Mouse (Mus musculus) megakaryocyte, embryonic 14.5 days (primary cell): ENCODE data around the gene Vegfa.

Source experiments
- FLI1 ChIP-seq: IDR thresholded peaks from 2 replicates; pipeline ENCODE4 v1.6.1; 2012; ENCODE audit warnings: low read length, inconsistent platforms, mixed read lengths
- GATA1 ChIP-seq: IDR thresholded peaks from 3 replicates; pipeline ENCODE4 v1.6.1; 2012; ENCODE audit warnings: mixed read lengths, low read length, inconsistent platforms, borderline replicate concordance

DNA sequence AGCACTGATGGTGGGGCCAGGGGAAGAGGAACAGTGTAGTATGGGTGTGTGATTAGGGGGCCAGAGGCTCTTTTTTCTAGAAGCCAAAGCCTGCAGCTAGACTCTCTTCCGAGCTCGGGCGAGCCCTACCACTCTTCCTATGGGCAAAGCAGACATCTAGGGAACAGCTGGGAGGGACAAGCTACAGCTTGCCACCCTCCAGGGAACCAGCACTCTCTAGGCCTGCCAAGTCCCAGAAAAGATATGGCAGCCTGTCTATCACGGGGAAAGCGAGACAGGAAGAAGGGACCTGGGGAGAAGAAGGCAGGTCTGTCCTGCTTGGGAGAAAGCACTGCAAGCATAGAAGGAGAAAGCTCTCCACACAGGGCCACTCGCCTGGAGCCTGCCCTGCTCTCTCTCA, 9.2 kb downstream of the Vegfa start:
- no peak for TF ChIP-seq GATA1
- TF ChIP-seq FLI1 = no peak
